Mouse (Mus musculus) intestine, embryonic 15.5 days (tissue): Measurements from ENCODE around the gene Prpf3. TPM values are rescaled to one million over a fixed set of nuclear protein-coding genes. Genes with fewer than 3 reads are reported as not detected.
A peak's percentile ranks its signal among the peaks of the same experiment; 100 is the strongest.

Source experiments
- ATAC-seq: fragments of 200-750 bp; cut with Nextera tagmentation; 2 replicates; pipeline ENCODE4 v1.8.0; 2017; ENCODE audit warnings: moderate TSS enrichment, moderate library complexity
- H3K27ac ChIP-seq: fragments of 300-500 bp; sonication (generic); 2 replicates; pipeline ENCODE4 v1.5.1; 2015; ENCODE audit warnings: mild to moderate bottlenecking, inconsistent platforms
- H3K27me3 ChIP-seq: fragments of 300-500 bp; sonication (generic); replicated peaks from 2 replicates; pipeline ENCODE4 v1.6.1; 2015; ENCODE audit warnings: inconsistent platforms
- H3K36me3 ChIP-seq: fragments of 300-500 bp; sonication (generic); 2 replicates; pipeline ENCODE4 v1.6.1; 2015; ENCODE audit warnings: inconsistent platforms
- H3K4me1 ChIP-seq: fragments of 300-500 bp; sonication (generic); replicated peaks from 2 replicates; pipeline ENCODE4 v1.6.1; 2015; ENCODE audit warnings: inconsistent platforms
- H3K4me2 ChIP-seq: fragments of 300-500 bp; sonication (generic); replicated peaks from 2 replicates; pipeline ENCODE4 v1.6.1; 2015; ENCODE audit warnings: mild to moderate bottlenecking, inconsistent platforms
- H3K4me3 ChIP-seq: fragments of 300-500 bp; sonication (generic); replicated peaks from 2 replicates; pipeline ENCODE4 v1.5.1; 2015; ENCODE audit warnings: inconsistent platforms
- H3K9ac ChIP-seq: fragments of 300-500 bp; sonication (generic); 2 replicates; pipeline ENCODE4 v1.6.1; 2015; ENCODE audit warnings: inconsistent platforms
- H3K9me3 ChIP-seq: fragments of 300-500 bp; sonication (generic); 2 replicates; pipeline ENCODE4 v1.6.1; 2016; ENCODE audit warnings: inconsistent platforms
- WGBS: fragments of 180-500 bp; shearing (Covaris S2); methylation state at CpG from one replicate; pipeline ENCODE4 v1.1.7; 2015; 5-methylcytosine and 5-hydroxymethylcytosine counted together
- polyA plus RNA-seq: library from polyadenylated mRNA; unstranded; fragments of >200 nt; fragmentation: Nextera tagmentation; extraction: Ambion mirVana; gene quantifications from 2 replicates; pipeline ENCODE4 v1.2.1, GENCODE M21; 2015

The Prpf3 gene
- polyA plus RNA-seq, 1 experiment from 2014 or later, result 44.2 TPM

GRCm38 (mm10) chr3:95850611-95851010, 5.1 kb downstream of the Prpf3 start:
- peaks cover 34% of the 10 kb centered on the region for H3K36me3 ChIP-seq

GRCm38 (mm10) chr3:95842503-95843214, 13.0 kb downstream of the Prpf3 start:
- Histone ChIP-seq H3K4me1 (no peaks in the 10 kb centered on the region), H3K9ac (no peak overlapping the region), H3K4me3 (no peak overlapping the region), H3K36me3 (peaks cover 43% of the 10 kb centered on the region), H3K27ac (no peak overlapping the region), H3K27me3 (no peaks in the 10 kb centered on the region), H3K4me2 (no peak overlapping the region), H3K9me3 (no peaks in the 10 kb centered on the region)
- WGBS, result 93% methylated on average over 3 of the region's 3 CpGs
- ATAC-seq, result no peak

More at GRCm38 (mm10) chr3:95850611-95851010, 5.1 kb downstream of the Prpf3 start:
- Histone ChIP-seq H3K9me3 (no peaks in the 10 kb centered on the region), H3K4me2 (no peak overlapping the region), H3K27ac (no peak overlapping the region), H3K27me3 (no peaks in the 10 kb centered on the region), H3K9ac (no peak overlapping the region), H3K4me3 (no peak overlapping the region), H3K4me1 (no peaks in the 10 kb centered on the region)
- 83% methylated on average over 4 of the region's 4 CpGs for WGBS
- no peak for ATAC-seq

DNA sequence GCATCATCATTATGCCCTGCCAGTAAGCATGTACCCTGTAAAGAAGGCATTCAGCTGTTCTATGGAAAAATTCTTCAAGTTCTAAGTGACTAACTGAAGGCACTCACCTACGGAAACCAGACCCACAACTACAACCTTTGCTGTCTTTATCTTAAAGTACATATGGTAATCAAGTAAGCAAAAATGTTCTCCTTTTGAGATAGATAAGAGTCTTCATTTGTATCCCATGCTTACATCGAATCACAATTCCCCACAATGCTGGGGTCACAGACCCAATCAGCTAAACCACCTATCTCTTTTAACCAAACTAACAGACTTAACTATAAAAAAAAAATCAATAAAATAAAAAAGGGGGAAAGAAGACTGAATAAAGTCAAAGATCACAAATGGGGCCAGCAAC, 16.4 kb downstream of the Prpf3 start:
- H3K4me3 ChIP-seq, result no peak overlapping the region
- H3K27ac ChIP-seq, result no peak overlapping the region
- no peak overlapping the region for H3K9ac ChIP-seq
- no peaks in the 10 kb centered on the region for H3K27me3 ChIP-seq
- H3K4me1 ChIP-seq, result no peaks in the 10 kb centered on the region
- peaks cover 35% of the 10 kb centered on the region for H3K36me3 ChIP-seq
- no peak overlapping the region for H3K4me2 ChIP-seq
- WGBS, result 88% methylated on average over 2 of the region's 2 CpGs
- no peak for ATAC-seq
- no peaks in the 10 kb centered on the region for H3K9me3 ChIP-seq

DNA sequence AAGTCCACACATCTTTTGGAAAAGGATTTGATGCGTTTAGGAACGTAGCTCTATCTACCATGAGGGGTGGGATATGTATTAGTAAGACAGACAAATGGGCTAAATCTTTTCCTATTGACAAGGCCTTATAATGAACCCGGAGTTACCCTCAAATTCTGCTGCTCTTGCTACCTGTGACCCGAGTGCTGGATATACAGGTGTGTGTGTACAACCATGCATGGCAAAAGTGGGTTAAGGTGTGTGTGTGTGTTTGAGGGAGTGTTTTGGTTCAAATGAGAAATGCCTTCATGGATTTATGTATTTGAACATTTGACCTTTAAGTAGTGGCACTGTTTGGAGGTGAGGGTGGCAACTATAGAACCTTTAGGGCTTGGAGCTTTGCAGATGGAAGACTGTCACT, 26.6 kb downstream of the Prpf3 start:
- Histone ChIP-seq H3K4me3 (no peak overlapping the region), H3K27me3 (no peaks in the 10 kb centered on the region), H3K36me3 (peaks cover 46% of the 10 kb centered on the region), H3K27ac (no peak overlapping the region), H3K9ac (no peak overlapping the region), H3K4me1 (no peaks in the 10 kb centered on the region), H3K4me2 (no peak overlapping the region), H3K9me3 (no peaks in the 10 kb centered on the region)
- WGBS, result 97% methylated on average over 4 of the region's 4 CpGs
- ATAC-seq, result no peak

- no peak for ATAC-seq
- H3K4me3 ChIP-seq, result no peak overlapping the region
Observed at GRCm38 (mm10) chr3:95826275-95826674, 29.4 kb downstream of the Prpf3 start.

GRCm38 (mm10) chr3:95820046-95821010, 35.4 kb downstream of the Prpf3 start:
- WGBS, result 33% methylated on average over 10 of the region's 10 CpGs
- no peaks in the 10 kb centered on the region for H3K9me3 ChIP-seq
- H3K27ac ChIP-seq, result peak overlapping the region; percentile 97
- peaks cover 3% of the 10 kb centered on the region; the same call in 1 of the 2 replicates for H3K4me1 ChIP-seq
- H3K27me3 ChIP-seq, result no peaks in the 10 kb centered on the region
- H3K9ac ChIP-seq, result peak overlapping the region; percentile 79; the same call in 1 of the 2 replicates
- peak overlapping the region; percentile 60 for H3K4me2 ChIP-seq
- no peaks in the 10 kb centered on the region for H3K36me3 ChIP-seq
- ATAC-seq, result peak; percentile 9; the same call in 1 of the 2 replicates
- H3K4me3 ChIP-seq, result peak overlapping the region; percentile 75

More at GRCm38 (mm10) chr3:95826275-95826674, 29.4 kb downstream of the Prpf3 start:
- H3K36me3 ChIP-seq, result peaks cover 24% of the 10 kb centered on the region
- no peak overlapping the region for H3K4me2 ChIP-seq
- H3K9me3 ChIP-seq, result no peaks in the 10 kb centered on the region
- H3K9ac ChIP-seq, result no peak overlapping the region
- H3K4me1 ChIP-seq, result no peaks in the 10 kb centered on the region
- 74% methylated on average over 2 of the region's 2 CpGs for WGBS
- H3K27me3 ChIP-seq, result no peaks in the 10 kb centered on the region
- no peak overlapping the region for H3K27ac ChIP-seq

DNA sequence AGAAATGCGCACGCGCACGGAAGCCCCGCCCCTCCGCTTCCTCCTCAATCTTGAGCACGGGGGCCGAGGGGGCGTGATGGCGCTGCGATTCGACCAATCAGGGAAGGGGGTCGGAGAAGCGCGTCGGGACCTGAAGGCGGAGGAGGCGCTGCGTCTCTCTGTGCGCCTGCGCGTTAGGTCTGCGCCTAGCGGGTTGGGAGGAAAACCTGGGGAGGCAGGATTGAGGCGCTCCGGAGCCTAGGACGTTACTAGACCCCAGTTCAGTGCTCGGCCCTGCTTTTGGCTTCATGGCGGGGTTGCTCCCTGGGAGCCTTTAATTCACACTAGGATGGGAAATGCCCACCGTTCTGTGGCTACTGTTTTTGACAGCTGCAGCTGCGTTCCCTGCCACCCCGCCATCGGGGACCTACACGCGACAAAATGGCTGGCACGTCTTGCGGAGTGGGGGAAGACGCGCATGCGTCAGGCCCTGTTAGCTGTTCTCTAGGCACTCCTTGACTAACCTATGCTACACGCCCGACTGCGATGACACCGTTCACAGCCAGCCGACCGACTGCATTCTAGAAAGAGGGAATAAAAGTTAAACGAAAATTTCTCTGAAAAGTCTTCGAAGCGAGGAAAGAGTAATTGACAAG, 36.2 kb downstream of the Prpf3 start:
- Histone ChIP-seq H3K4me3 (peak overlapping the region; percentile 75), H3K4me1 (peaks cover 3% of the 10 kb centered on the region; the same call in 1 of the 2 replicates), H3K4me2 (peak overlapping the region; percentile 60), H3K9ac (peak overlapping the region; percentile 79), H3K9me3 (no peaks in the 10 kb centered on the region), H3K36me3 (no peaks in the 10 kb centered on the region), H3K27ac (peak overlapping the region; percentile 97), H3K27me3 (no peaks in the 10 kb centered on the region)
- ATAC-seq, result peak; percentile 97
- WGBS, result under 1% methylated on average over 49 of the region's 49 CpGs

DNA sequence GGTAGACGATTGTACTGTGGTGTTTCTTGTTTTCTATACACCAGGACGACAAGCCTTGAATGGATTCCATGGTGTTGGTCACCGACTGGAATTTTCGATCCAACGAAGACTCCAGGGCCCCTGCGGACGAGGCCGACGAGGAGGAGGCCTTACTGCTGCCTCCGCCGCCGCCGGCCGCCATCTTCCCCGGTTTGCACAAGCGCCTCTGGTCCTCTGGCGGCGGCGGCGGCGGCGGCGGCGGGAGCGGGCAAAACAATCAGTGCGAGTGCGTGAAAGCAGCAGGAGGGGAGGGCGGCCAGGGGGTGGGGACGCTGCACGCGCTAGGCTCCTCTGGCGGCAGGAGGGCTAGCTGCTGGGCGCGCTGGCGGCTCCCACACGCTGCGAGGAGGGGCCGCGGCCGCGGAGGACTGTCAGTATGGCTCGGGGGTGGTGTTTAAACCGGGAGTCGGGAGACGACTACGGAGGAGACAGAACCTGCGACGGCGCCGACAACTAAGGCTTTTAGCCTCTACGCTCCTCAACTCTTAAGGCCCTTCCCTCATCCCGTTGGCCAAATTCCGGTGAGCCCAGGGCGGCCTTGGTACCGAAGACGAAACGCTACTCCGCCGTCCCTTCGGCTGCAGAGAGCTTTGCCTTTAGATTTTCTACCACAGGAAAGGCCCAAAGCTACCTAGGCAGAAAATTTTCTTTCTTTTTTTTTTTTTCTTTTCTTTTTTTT, 37.0 kb downstream of the Prpf3 start, which contains the start of gene Rprd2:
Rprd2 (minus strand) TSS at position 293 of the 718 bp plus-strand sequence.
- H3K36me3 ChIP-seq, result no peaks in the 10 kb centered on the region
- under 1% methylated on average over 60 of the region's 60 CpGs for WGBS
- peaks cover 3% of the 10 kb centered on the region; the same call in 1 of the 2 replicates for H3K4me1 ChIP-seq
- H3K4me3 ChIP-seq, result peak within 1 kb of the TSS; percentile 75
- ATAC-seq, result peak; percentile 67
- peak within 1 kb of the TSS; percentile 60 for H3K4me2 ChIP-seq
- H3K27me3 ChIP-seq, result no peaks in the 10 kb centered on the region
- H3K9me3 ChIP-seq, result no peaks in the 10 kb centered on the region
- peak within 1 kb of the TSS; percentile 98 for H3K9ac ChIP-seq
- peak within 1 kb of the TSS; percentile 100 for H3K27ac ChIP-seq

GRCm38 (mm10) chr3:95818026-95818511, 37.6 kb downstream of the Prpf3 start:
- under 1% methylated on average over 21 of the region's 21 CpGs for WGBS
- Histone ChIP-seq H3K27ac (peak overlapping the region; percentile 100), H3K4me3 (peak overlapping the region; percentile 75), H3K9ac (peak overlapping the region; percentile 98), H3K4me1 (peaks cover 3% of the 10 kb centered on the region; the same call in 1 of the 2 replicates), H3K27me3 (no peaks in the 10 kb centered on the region), H3K36me3 (no peaks in the 10 kb centered on the region), H3K4me2 (peak overlapping the region; percentile 52), H3K9me3 (no peaks in the 10 kb centered on the region)
- ATAC-seq, result peak; percentile 17; the same call in 1 of the 2 replicates

DNA sequence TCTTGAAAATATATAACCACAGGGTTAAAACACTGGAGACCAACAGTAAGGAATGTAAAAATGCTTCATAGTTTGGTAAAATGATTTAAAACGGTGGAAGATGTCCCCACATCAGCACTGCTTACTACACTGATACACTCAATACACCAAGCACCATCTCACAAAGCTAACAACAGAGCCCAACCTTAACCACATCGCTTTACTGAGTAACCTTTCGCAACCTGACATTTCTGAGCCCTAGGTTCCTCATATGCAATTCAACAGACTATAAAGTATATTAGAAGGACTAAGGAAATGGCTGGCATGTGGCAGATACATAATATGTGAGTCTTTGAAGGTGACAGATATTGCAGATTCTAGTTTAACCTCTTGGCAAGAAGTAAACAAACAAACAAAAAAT, 39.0 kb downstream of the Prpf3 start:
- WGBS, result 88% methylated on average over 3 of the region's 3 CpGs
- 0 out of 2 replicates have a peak overlapping the region, but pooled peaks have one; percentile 23 for H3K4me2 ChIP-seq
- H3K36me3 ChIP-seq, result no peaks in the 10 kb centered on the region

DNA sequence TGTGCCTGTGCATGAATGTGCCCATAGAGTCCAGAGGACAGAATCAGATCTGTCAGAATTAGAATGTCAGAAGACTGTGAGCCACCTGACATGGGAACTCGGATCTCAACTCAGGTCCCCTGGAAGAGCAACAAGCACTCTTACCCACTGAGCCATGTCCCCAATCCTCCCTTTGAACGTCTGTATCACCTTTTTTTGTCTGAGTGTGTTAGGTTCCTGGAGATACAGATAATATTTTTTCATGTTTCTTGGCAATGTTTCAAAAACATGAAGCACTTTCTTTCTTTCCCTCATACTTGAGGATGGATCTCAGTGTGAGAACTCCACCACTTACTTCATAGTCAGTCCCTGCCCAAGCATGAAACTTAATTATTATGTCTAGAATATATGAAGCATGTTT, 47.3 kb downstream of the Prpf3 start:
- no peak for ATAC-seq
- Histone ChIP-seq H3K4me1 (no peaks in the 10 kb centered on the region), H3K36me3 (peaks cover 12% of the 10 kb centered on the region), H3K4me2 (no peak overlapping the region), H3K27me3 (no peaks in the 10 kb centered on the region), H3K4me3 (no peak overlapping the region), H3K9ac (no peak overlapping the region), H3K27ac (no peak overlapping the region), H3K9me3 (no peaks in the 10 kb centered on the region)
- 55% methylated on average over 2 of the region's 2 CpGs for WGBS

More for the DNA sequence above, 39.0 kb downstream of the Prpf3 start:
- H3K27me3 ChIP-seq, result no peaks in the 10 kb centered on the region
- H3K9ac ChIP-seq, result no peak overlapping the region
- H3K27ac ChIP-seq, result no peak overlapping the region
- H3K4me1 ChIP-seq, result peaks cover 3% of the 10 kb centered on the region; the same call in 1 of the 2 replicates
- ATAC-seq, result no peak
- H3K9me3 ChIP-seq, result no peaks in the 10 kb centered on the region
- H3K4me3 ChIP-seq, result no peak overlapping the region
